Comparison of ENCODE assay signal across 31 mouse cellular contexts in the genomic region with DNA sequence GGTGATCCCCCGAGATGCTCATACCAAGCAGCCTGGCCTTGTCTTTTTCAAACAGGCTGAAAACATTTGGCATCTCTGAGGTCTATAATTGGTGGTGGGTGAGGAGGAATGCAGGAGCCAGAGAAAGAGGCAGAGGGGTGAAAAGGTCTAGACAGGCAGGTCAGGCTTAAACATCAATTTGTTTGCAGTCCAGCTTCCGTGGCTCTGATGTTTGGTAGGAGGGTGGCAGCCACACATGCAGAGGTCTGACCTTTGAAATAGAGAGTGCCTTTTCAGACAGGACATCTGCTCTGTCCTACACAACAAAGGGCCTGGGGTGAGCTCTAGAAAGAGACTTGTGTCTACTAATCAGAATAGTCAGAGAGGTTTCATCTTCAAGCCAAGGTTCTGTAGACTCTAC.
DNase-seq lines count a peak whose midpoint lies in the region; ATAC-seq and TF ChIP-seq lines count a peak whose summit lies in the region.
"Had no signal": no experiment of that assay in that cellular context is flagged by ENCODE, and none has a peak within 500 bp of the region (broad histone marks: within the 10 kb centered on the region; RNA-seq: fewer than 3 reads in every experiment).

No protein-coding gene starts in this region.

- H3K27ac ChIP-seq in midbrain, embryonic 10.5 days (replicated peaks), result no peak overlapping the region
- H3K27ac ChIP-seq in midbrain, embryonic 13.5 days, result no peak overlapping the region
- no peak overlapping the region for H3K27ac ChIP-seq in liver, embryonic 12.5 days
- H3K27ac ChIP-seq in liver, postnatal 0 days (ENCODE audit: low read depth), result no peak overlapping the region
- H3K27ac ChIP-seq: embryonic facial prominence, embryonic 13.5 days; forebrain, embryonic 12.5 days; heart, embryonic 13.5 days; kidney, postnatal 0 days; limb, embryonic 12.5 days; macrophage; neural tube, embryonic 12.5 days had no signal

- H3K9me3 ChIP-seq in midbrain, embryonic 10.5 days (replicated peaks), result no peaks in the 10 kb centered on the region
- no peaks in the 10 kb centered on the region for H3K9me3 ChIP-seq in midbrain, embryonic 13.5 days
- no peaks in the 10 kb centered on the region for H3K9me3 ChIP-seq in liver, embryonic 12.5 days (replicated peaks)
- H3K9me3 ChIP-seq in liver, postnatal 0 days (ENCODE audit: low read length), result no peaks in the 10 kb centered on the region
- H3K9me3 ChIP-seq: embryonic facial prominence, embryonic 13.5 days; forebrain, embryonic 12.5 days; heart, embryonic 13.5 days; limb, embryonic 12.5 days; neural tube, embryonic 12.5 days had no signal

- DNase-seq in midbrain, embryonic 10.5 days (ENCODE audit: low spot score), result peak; percentile 32
- DNase-seq in embryo, embryonic 9.5 days (ENCODE audit: extremely low spot score), result peak; percentile 55
- DNase-seq in liver, postnatal 0 days, result no peak
- DNase-seq in urinary bladder, adult 2 months (ENCODE audit: low spot score), result no peak
- DNase-seq in spleen, postnatal 10 days (ENCODE audit: low spot score in 2 of 2), result no peak
- DNase-seq in lung, postnatal 4 days, result no peak
- DNase-seq: adrenal gland, postnatal 14 days; cerebellum, adult 11-12 months; cerebellum, adult 9-11 months; forebrain, postnatal 0 days; gastrocnemius, postnatal 10 days; heart, postnatal 10 days; kidney, adult 8-10 months; layer of hippocampus, adult 9-11 months; lung, adult 18-20 months; right cerebral cortex, postnatal 4 days; thymus, adult 2 months; thymus, postnatal 36 days had no signal

- H3K4me1 ChIP-seq in midbrain, embryonic 10.5 days, result peaks cover 38% of the 10 kb centered on the region
- peaks cover 25% of the 10 kb centered on the region for H3K4me1 ChIP-seq in midbrain, embryonic 13.5 days (replicated peaks)
- no peaks in the 10 kb centered on the region for H3K4me1 ChIP-seq in liver, embryonic 12.5 days
- H3K4me1 ChIP-seq in liver, postnatal 0 days (ENCODE audit: insufficient read depth), result no peaks in the 10 kb centered on the region
- H3K4me1 ChIP-seq: heart, embryonic 13.5 days; neural tube, embryonic 12.5 days had no signal

- no peak overlapping the region for H3K4me2 ChIP-seq in midbrain, embryonic 13.5 days (replicated peaks)
- no peak overlapping the region for H3K4me2 ChIP-seq in liver, embryonic 12.5 days
- no peak overlapping the region for H3K4me2 ChIP-seq in liver, postnatal 0 days (ENCODE audit: low read depth, low read length)
- H3K4me2 ChIP-seq: embryonic facial prominence, embryonic 13.5 days; forebrain, embryonic 12.5 days; heart, embryonic 13.5 days; limb, embryonic 12.5 days; neural tube, embryonic 12.5 days had no signal

- H3K9ac ChIP-seq in midbrain, embryonic 13.5 days (replicated peaks), result no peak overlapping the region
- H3K9ac ChIP-seq in liver, embryonic 12.5 days, result no peak overlapping the region
- no peak overlapping the region for H3K9ac ChIP-seq in liver, postnatal 0 days (replicated peaks)
- H3K9ac ChIP-seq: embryonic facial prominence, embryonic 13.5 days; forebrain, embryonic 12.5 days; forebrain, postnatal 0 days; heart, embryonic 13.5 days; limb, embryonic 12.5 days; neural tube, embryonic 12.5 days had no signal

- no peak for TF ChIP-seq EP300 in liver, postnatal 0 days (IDR thresholded peaks at IDR 0.05; ENCODE audit: low read depth)

- H3K36me3 ChIP-seq in midbrain, embryonic 10.5 days, result no peaks in the 10 kb centered on the region
- H3K36me3 ChIP-seq in midbrain, embryonic 13.5 days, result no peaks in the 10 kb centered on the region
- H3K36me3 ChIP-seq in liver, embryonic 12.5 days, result no peaks in the 10 kb centered on the region
- H3K36me3 ChIP-seq in liver, postnatal 0 days (replicated peaks; ENCODE audit: insufficient read depth, low read length), result no peaks in the 10 kb centered on the region
- H3K36me3 ChIP-seq: embryonic facial prominence, embryonic 13.5 days; forebrain, embryonic 12.5 days; heart, embryonic 13.5 days; limb, embryonic 12.5 days; neural tube, embryonic 12.5 days had no signal

- no peak for ATAC-seq in midbrain, embryonic 13.5 days
- ATAC-seq in liver, embryonic 12.5 days, result peak; percentile 60
- ATAC-seq in liver, postnatal 0 days, result peak; percentile 67; the same call in 1 of the 2 replicates
- ATAC-seq: intestine, embryonic 16.5 days; lung, postnatal 0 days had no signal

- no peak overlapping the region for H3K4me3 ChIP-seq in midbrain, embryonic 10.5 days
- H3K4me3 ChIP-seq in midbrain, embryonic 13.5 days (replicated peaks), result no peak overlapping the region
- H3K4me3 ChIP-seq in liver, embryonic 12.5 days, result no peak overlapping the region
- H3K4me3 ChIP-seq in liver, postnatal 0 days (ENCODE audit: low read depth, low read length), result no peak overlapping the region
- H3K4me3 ChIP-seq: embryonic facial prominence, embryonic 13.5 days; erythroblast, embryonic 14.5 days; forebrain, embryonic 12.5 days; heart, embryonic 13.5 days; limb, embryonic 12.5 days; myocyte; neural tube, embryonic 12.5 days had no signal

- no peak for TF ChIP-seq CTCF in liver, postnatal 0 days (IDR thresholded peaks at IDR 0.05; ENCODE audit: low read depth)

- WGBS in midbrain, embryonic 10.5 days, result 32% methylated on average over 2 of the region's 2 CpGs
- WGBS in midbrain, embryonic 13.5 days, result 28% methylated on average over 2 of the region's 2 CpGs
- WGBS in liver, embryonic 12.5 days (ENCODE audit: insufficient replicate concordance), result 47% methylated on average over 2 of the region's 2 CpGs
- WGBS in liver, postnatal 0 days (ENCODE audit: insufficient replicate concordance), result 53% methylated on average over 2 of the region's 2 CpGs

- H3K27me3 ChIP-seq in midbrain, embryonic 10.5 days (ENCODE audit: low read depth, poor library complexity, severe bottlenecking), result peaks cover 96% of the 10 kb centered on the region
- peaks cover 51% of the 10 kb centered on the region for H3K27me3 ChIP-seq in midbrain, embryonic 13.5 days
- H3K27me3 ChIP-seq in liver, embryonic 12.5 days (replicated peaks), result peaks cover 11% of the 10 kb centered on the region; the same call in 1 of the 2 replicates
- H3K27me3 ChIP-seq in liver, postnatal 0 days (ENCODE audit: insufficient read depth, low read length), result no peaks in the 10 kb centered on the region
- H3K27me3 ChIP-seq: embryonic facial prominence, embryonic 13.5 days had no signal

Comparison
In these comparisons a context has a peak if more than half of its experiments do, and no peak if none do; other contexts are left out.
1. DNase-seq: peak in midbrain, embryonic 10.5 days (single experiment) and embryo, embryonic 9.5 days (single experiment); none in liver, postnatal 0 days (single experiment), urinary bladder, adult 2 months (single experiment), spleen, postnatal 10 days (0 of 2) and lung, postnatal 4 days (0 of 2).